ENCODE assay signal across 10 mouse cellular contexts in genomic region chr16:8117543-8118167, GRCm38 (mm10).
A peak's percentile ranks its signal among the peaks of the same experiment; 100 is the strongest.
DNase-seq lines count a peak whose midpoint lies in the region; ATAC-seq lines count a peak whose summit lies in the region.
"Had no signal": no experiment of that assay in that cellular context is flagged by ENCODE, and none has a peak within 500 bp of the region (broad histone marks: within the 10 kb centered on the region; RNA-seq: fewer than 3 reads in every experiment).

No protein-coding gene starts in this region.

- H3K4me2 ChIP-seq in forebrain, embryonic 11.5 days (ENCODE audit: low read depth, low read length, severe bottlenecking), result no peak overlapping the region
- no peak overlapping the region for H3K4me2 ChIP-seq in hindbrain, embryonic 14.5 days (replicated peaks)
- H3K4me2 ChIP-seq in neural tube, embryonic 11.5 days (ENCODE audit: low read depth), result no peak overlapping the region

- H3K27ac ChIP-seq in forebrain, embryonic 11.5 days (ENCODE audit: low read depth, low read length), result no peak overlapping the region
- H3K27ac ChIP-seq in hindbrain, embryonic 14.5 days, result peak overlapping the region; percentile 9; the same call in 1 of the 2 replicates
- H3K27ac ChIP-seq in neural tube, embryonic 11.5 days (ENCODE audit: low read depth, low read length), result no peak overlapping the region
- H3K27ac ChIP-seq: liver, embryonic 14.5 days had no signal

- intact Hi-C loops in left cerebral cortex, postnatal 10 days (cut with DNase I), result no loop called here

- WGBS in forebrain, embryonic 11.5 days, result 58% methylated on average over 11 of the region's 11 CpGs
- WGBS in hindbrain, embryonic 14.5 days, result 43% methylated on average over 11 of the region's 11 CpGs
- WGBS in neural tube, embryonic 11.5 days, result 30% methylated on average over 11 of the region's 11 CpGs

- peak; percentile 21 for DNase-seq in left cerebral cortex, adult 11 months (ENCODE audit: low spot score)
- no peak for DNase-seq in left cerebral cortex, postnatal 10 days (ENCODE audit: extremely low spot score in 1 of 2, low spot score in 2 of 2)
- peak; percentile 59 for DNase-seq in forebrain, embryonic 11.5 days (ENCODE audit: low spot score)
- peak; percentile 57 for DNase-seq in hindbrain, embryonic 14.5 days (ENCODE audit: low spot score)
- DNase-seq in neural tube, embryonic 11.5 days (ENCODE audit: low spot score), result peak; percentile 43
- DNase-seq in cerebellum, postnatal 36 days, result no peak
- DNase-seq in lung, adult 18-20 months, result no peak
- DNase-seq: heart, adult 18-20 months had no signal

- no peaks in the 10 kb centered on the region for H3K36me3 ChIP-seq in forebrain, embryonic 11.5 days (ENCODE audit: control insufficient read depth, insufficient read depth, low read length)
- no peaks in the 10 kb centered on the region for H3K36me3 ChIP-seq in hindbrain, embryonic 14.5 days (replicated peaks; ENCODE audit: control insufficient read depth, insufficient read depth)
- no peaks in the 10 kb centered on the region for H3K36me3 ChIP-seq in neural tube, embryonic 11.5 days (ENCODE audit: control insufficient read depth, insufficient read depth, low read length)

- peak; percentile 82 for ATAC-seq in forebrain, embryonic 11.5 days (replicated peaks; ENCODE audit: low FRiP score)
- peak; percentile 31; the same call in 1 of the 2 replicates for ATAC-seq in hindbrain, embryonic 14.5 days (ENCODE audit: low FRiP score)
- ATAC-seq in neural tube, embryonic 11.5 days (ENCODE audit: insufficient read depth, low FRiP score, low TSS enrichment), result no peak
- ATAC-seq: intestine, postnatal 0 days had no signal

- no peak overlapping the region for H3K9ac ChIP-seq in forebrain, embryonic 11.5 days (ENCODE audit: low read length)
- no peak overlapping the region for H3K9ac ChIP-seq in hindbrain, embryonic 14.5 days
- H3K9ac ChIP-seq in neural tube, embryonic 11.5 days (ENCODE audit: low read length), result no peak overlapping the region
- H3K9ac ChIP-seq: liver, embryonic 14.5 days had no signal

- no peak overlapping the region for H3K4me3 ChIP-seq in forebrain, embryonic 11.5 days (ENCODE audit: low read depth, low read length)
- H3K4me3 ChIP-seq in hindbrain, embryonic 14.5 days (replicated peaks; ENCODE audit: low read length), result no peak overlapping the region
- H3K4me3 ChIP-seq in neural tube, embryonic 11.5 days (ENCODE audit: low read depth, low read length), result no peak overlapping the region

- no peaks in the 10 kb centered on the region for H3K27me3 ChIP-seq in forebrain, embryonic 11.5 days (ENCODE audit: control insufficient read depth, insufficient read depth, low read length)
- H3K27me3 ChIP-seq in hindbrain, embryonic 14.5 days (ENCODE audit: control insufficient read depth, insufficient read depth, low read length), result no peaks in the 10 kb centered on the region
- H3K27me3 ChIP-seq in neural tube, embryonic 11.5 days (ENCODE audit: control insufficient read depth, insufficient read depth, low read length), result no peaks in the 10 kb centered on the region

- peaks cover 2% of the 10 kb centered on the region; the same call in 1 of the 2 replicates for H3K4me1 ChIP-seq in forebrain, embryonic 11.5 days (replicated peaks; ENCODE audit: control insufficient read depth, insufficient read depth, low read length)
- 0 out of 2 replicates have a peak, but pooled peaks cover 6% of the 10 kb centered on the region for H3K4me1 ChIP-seq in hindbrain, embryonic 14.5 days (replicated peaks; ENCODE audit: control insufficient read depth, insufficient read depth, low read length)
- no peaks in the 10 kb centered on the region for H3K4me1 ChIP-seq in neural tube, embryonic 11.5 days (ENCODE audit: control insufficient read depth, insufficient read depth, low read length)

- no peaks in the 10 kb centered on the region for H3K9me3 ChIP-seq in forebrain, embryonic 11.5 days (ENCODE audit: control insufficient read depth, low read length)
- H3K9me3 ChIP-seq in hindbrain, embryonic 14.5 days (ENCODE audit: control insufficient read depth, low read length), result no peaks in the 10 kb centered on the region
- H3K9me3 ChIP-seq in neural tube, embryonic 11.5 days (ENCODE audit: control insufficient read depth, low read length), result no peaks in the 10 kb centered on the region

Comparison
In these comparisons a context has a peak if more than half of its experiments do, and no peak if none do; other contexts are left out.
1. DNase-seq: peak in left cerebral cortex, adult 11 months (single experiment), forebrain, embryonic 11.5 days (single experiment), hindbrain, embryonic 14.5 days (single experiment) and neural tube, embryonic 11.5 days (single experiment); none in left cerebral cortex, postnatal 10 days (0 of 2), cerebellum, postnatal 36 days (0 of 2) and lung, adult 18-20 months (0 of 2).